Mouse (Mus musculus): ENCODE measurements at regions not wholly inside any gene's neighbourhood (a gene's known extent, or its start where the extent isn't known, plus 50 kb on each side); places are given as distances from the start of the nearest gene placed in this dataset.
A peak's percentile ranks its signal among the peaks of the same experiment; 100 is the strongest.

DNA sequence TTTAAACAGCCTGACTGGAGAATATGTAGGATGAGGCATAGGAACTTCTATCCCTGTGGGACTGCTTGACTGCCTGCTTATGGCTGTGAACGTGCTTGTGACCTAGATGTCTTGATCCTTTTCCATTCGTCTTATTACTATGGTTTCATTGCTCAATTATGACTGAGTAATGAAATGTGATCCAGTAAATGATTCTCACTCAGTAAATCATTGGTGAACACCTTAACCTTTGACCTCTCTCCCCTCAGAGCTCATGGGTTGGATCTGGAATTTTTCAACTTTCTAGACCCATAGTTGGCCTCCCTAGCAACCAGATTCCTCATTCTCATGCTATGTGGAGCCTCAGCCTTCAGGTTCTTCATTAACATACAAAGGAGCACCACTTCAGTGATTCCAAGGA lies 634.6 kb upstream of the Fam160b2 start:
- intact Hi-C loops (cut with DNase I) = no loop called here

DNA sequence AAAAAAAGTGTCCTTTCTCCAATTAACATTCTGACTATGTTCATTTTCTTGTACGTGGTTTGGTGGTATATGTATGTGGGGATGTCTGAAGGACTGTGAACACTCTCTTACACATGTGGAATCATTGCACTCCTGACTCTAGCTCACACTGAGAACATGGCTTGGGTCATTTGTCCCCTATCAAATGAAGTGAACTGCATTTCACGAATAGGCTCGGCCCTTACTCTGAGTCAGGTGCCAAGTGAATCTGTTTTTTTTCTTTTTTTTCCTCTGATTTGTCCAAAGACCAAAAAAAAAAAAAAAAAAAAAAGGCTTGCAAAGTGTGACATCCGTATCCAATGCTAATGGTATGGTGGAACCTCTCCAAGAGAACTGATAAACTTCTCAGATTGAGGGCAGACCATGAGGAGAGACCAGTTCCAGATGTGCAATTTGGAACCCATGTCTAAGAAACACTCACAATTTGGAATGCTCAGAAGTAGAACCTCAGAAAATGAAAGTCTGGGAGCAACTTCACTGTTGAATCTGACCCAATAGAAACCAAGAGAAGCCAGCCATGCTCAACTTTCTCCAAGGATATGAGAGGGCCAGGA lies 631.7 kb upstream of the Fam160b2 start:
- no peak for DNase-seq
- intact Hi-C loops (cut with DNase I) = no loop called here

More for the DNA sequence above, 634.6 kb upstream of the Fam160b2 start:
- no peak for DNase-seq

DNA sequence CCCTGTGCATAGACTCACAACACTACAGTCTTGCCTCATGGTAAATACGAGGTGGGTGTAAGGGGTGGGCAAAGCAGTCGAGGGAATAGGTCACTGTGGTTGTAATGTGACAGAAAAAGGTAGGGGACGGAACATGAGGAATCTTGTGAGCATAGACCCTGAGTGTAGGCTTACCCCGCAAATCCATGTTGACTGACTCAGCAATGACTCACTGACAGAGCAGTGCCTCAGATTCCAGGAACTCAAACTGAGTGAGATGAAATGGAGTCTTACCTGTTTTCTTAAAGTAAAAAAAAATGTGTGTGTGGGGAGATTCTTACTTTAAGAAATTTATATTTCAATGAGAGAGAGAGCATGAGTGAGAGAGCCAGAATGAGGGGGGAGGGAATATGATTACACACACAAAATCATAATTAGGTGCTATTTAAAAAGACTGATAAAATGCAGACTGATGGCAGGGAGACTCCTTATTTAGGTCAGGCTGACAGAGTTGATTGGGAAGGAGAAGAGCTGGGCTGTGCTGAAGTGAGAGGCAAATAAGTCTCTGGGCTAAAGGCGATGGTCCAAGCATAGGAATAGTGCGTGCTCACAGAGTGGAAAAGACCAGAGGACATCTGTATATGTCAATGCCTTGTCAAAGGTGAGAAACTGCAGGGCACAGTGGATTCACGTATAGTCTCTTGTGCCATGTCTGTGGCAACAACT lies 631.0 kb upstream of the Fam160b2 start:
- no peak for DNase-seq
- intact Hi-C loops (cut with DNase I) = no loop called here

DNA sequence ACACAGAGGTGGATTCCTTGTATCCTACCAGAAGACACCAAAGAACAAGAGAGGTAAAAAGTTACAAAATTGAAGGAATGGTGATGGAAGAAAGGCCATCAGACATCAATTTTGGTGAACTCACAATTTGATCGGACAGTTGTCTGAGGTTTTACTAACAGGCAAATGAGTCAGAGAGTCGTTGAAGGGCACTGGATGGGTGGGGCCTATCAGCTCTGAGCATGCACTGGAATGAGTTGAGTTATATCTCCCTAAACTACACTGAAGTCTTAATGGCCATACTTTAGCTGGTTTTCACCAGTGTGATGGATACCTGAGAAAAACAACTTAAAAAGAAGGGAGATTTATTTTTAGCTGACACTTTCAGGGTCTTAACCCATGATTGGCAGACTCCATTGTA lies 630.3 kb upstream of the Fam160b2 start:
- intact Hi-C loops (cut with DNase I) = no loop called here

DNA sequence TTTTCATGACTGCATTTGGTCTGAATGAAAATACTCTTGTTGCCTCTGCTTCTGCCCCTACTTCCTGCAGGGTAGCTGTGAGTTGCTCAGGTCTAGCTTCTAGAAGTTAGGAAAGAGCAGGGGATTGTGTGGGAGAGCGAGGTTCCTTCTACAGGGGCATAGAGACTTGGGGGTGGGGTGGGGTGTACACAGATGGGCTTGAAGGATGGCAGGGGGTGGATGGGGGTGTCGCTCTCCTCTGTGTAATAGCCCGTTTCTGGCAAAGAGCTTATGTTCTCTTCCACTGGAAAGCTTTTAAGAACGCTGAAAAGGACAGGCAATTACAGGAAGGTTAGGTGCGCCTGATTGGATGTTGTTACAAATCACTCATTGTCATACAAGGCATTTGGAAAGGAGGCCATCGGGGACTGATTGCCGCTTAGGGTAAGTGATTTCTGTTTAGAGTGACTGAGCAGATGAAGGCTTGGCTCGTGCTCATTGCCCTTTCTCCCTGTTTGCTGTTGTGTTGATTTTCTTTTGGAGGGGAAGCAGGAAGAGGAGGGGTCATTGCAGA lies 629.3 kb upstream of the Fam160b2 start:
- intact Hi-C loops (cut with DNase I) = no loop called here
- no peak for DNase-seq

More for the DNA sequence above, 630.3 kb upstream of the Fam160b2 start:
- DNase-seq = no peak

DNA sequence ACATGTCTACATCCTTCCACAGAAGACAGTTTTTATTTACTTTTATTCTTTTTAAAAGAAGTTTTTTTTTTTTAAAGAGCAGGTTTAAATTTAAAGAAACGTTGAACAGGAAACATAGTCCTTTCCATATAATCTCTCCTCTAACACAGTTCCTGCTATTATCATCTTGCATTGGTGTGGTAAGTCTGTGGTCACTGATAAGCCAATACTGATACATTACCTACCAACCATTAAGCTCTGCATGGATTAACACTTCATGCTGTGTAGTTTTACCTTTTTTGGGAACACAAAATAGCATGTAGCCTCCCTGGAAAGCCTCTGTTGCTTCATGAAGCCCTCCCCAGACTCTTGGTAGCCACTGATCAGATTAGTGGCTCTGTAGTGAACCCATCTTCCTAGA lies 617.4 kb upstream of the Fam160b2 start:
- no peak for DNase-seq
- intact Hi-C loops (cut with DNase I) = no loop called here

DNA sequence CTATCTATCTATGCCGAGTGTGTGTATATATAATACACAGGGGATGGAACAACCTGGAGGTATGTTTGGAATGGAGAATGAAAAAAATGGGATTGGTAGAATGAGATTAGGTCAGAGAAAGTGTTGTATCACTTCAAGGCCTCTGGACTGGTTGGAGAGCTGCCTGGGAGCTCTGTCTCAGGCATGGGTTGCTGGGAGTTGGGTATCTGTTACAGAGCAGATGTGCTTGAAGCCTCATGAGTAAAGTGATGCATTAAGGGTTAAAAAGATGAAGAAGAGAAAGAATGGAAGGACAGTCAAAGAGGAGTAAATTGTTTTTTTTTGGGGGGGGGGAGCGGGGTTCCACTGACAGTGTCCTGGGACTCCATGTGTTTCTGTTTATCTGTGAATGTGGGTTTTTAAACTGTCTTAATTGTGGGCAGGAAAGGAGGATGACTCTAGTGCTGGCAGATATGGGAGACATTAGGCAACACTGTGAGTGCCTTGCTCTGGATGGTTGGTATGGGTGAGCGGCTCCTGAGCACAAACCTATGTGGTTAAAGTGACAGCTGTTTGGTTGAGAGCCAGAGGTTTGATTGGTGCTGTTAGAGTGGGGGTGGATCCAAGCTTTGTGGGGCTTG lies 611.8 kb upstream of the Fam160b2 start:
- no peak for DNase-seq
- intact Hi-C loops (cut with DNase I) = no loop called here

DNA sequence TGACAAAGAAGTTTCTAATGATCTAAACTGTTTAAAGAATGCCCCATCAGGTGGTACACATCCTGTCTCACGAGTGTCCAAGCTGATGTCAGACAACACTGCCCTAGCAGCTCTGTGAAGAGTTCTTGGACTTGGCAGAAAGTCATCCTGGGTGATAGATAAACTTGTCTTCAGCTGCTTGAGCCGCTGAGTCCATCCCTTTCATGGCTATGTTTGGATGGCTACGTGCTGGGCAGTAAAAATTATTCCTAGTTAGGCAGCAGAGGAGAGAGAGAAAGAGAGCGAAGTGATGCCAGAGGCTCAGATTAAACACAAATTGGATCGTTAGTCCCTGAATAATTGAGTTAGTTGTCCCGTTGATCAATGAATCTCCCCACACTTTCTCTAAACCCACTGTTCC lies 603.8 kb upstream of the Fam160b2 start:
- intact Hi-C loops (cut with DNase I) = no loop called here

DNA sequence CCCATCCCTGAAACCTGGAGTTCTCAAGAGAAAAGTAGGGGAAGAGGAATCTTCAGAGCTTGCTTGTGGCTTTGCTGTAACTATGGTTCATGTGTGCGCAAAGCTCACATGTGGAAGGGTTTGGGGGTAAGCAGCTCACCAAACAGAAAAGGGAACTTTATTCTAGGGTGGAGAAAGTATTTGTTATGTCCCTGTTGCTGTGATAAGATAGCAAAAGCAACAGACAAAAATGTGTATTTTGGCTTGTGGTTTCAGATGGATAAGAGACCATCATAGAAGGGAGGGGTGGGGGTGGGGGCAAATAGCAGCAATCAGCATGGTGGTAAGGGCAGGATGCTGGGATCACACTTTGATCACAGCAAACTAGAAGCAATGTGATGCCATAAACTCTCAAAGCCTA lies 601.3 kb upstream of the Fam160b2 start:
- no peak for DNase-seq
- intact Hi-C loops (cut with DNase I) = no loop called here

More for the DNA sequence above, 603.8 kb upstream of the Fam160b2 start:
- no peak for DNase-seq

DNA sequence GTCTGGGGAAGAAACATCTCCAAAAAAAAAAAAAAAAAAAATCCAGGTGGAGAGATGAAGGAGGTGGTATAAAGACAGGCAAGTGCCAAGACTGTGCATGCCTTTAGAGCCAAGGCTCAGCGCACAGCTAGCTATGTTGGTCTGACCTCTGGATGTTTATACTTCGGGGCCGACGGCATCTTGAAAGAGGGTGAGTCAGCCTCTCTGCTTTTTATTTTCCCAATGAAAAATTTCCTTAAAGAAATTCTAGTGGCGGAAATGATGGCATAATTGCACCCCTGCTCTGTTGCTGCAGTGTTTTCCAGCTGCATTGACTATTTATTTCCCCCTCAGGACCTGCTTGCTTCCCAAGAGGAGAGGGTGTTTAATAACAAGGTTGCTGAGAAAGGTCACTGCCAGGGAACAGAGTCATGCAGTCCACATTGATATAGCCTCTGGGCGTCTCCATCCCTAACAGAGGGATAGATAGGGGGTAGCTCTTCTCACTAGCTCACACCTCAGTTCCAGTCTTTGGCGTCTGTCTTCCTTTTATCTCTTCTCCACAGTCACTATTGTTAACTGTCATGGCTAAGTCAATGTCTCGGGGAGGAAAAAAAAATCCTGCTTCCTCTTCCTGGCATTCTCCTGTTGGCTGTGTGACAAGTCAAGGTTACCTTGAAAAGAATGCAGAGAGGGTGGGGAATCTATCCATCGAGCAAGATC lies 599.7 kb upstream of the Fam160b2 start:
- DNase-seq = no peak
- intact Hi-C loops (cut with DNase I) = no loop called here

DNA sequence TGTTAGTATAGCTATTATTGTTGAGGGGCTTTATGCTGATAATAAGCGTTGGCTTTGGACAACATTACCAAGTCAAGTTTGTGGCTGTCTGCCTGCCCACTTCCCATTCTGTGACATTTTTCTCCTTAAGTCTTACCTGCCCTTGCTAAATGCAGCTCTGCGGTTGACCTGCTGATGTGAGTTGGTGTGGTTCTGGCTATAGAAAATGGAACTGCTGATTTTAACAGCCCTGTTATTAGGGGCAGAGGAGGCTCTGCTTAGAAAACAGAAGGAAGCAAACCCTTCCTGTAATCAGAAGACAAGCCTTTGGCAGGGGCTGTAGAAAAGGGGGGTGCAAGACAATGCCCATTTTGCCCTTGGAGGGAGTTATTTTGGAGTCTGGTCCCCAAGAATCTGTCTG lies 594.6 kb upstream of the Fam160b2 start:
- no peak for DNase-seq
- intact Hi-C loops (cut with DNase I) = no loop called here

DNA sequence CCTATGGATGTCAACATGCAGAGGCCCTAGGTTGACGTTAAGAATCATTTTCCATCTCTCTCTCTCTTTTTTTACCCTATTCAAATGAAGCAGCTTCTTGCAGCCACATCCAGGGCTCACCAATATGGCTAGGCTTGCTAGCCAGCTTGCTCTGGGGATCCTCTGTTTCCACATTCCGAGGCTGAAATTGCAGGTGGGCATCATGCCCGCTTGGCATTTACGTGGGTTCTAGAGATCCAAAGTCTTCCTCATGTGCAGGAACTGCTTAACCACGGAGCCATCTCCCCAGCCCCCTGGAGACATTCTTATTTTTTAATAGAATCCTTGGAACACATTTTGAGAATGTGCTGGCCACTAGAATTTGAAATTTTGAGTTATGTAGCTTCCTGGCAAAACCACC lies 592.9 kb upstream of the Fam160b2 start:
- DNase-seq = peak; percentile 4
- intact Hi-C loops (cut with DNase I) = no loop called here

DNA sequence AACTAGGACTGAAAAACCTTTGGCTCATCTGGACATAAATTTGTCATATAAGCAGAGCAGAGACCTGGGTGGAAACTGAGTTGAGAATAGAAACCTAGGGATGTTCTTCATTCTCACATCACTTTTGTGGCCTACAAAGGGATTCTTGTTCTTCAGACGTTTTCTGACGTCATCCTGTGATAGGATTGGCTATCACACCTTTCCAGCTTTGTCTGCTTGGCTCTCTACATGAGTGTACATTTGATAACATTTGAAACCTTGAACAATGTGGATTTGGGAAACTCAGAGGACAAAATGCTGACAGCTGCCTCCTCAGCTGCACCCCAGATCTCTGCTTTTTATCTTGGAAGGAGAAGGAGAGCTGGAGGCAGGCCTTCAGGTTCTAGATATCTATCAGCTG lies 589.7 kb upstream of the Fam160b2 start:
- no peak for DNase-seq
- intact Hi-C loops (cut with DNase I) = no loop called here

DNA sequence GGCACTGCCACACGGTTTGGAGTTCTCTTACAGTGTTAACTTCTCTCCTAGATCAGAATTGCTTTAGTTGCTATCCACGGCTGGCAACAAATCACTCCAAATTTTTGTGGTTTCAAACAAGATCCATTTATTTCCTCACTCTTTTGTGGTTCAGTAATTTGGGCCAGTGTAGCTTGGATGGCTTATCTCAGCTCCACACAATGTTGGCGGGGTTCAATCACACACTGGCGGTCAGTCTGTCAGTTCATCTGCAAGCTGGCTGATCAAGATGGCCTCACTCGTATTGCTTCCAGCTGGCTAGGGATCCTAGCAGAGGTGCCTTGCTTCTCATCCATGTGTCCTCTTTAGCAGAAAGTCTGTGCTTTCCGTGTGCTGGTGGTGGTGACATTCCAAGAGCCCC lies 577.7 kb upstream of the Fam160b2 start:
- DNase-seq = no peak
- intact Hi-C loops (cut with DNase I) = no loop called here

DNA sequence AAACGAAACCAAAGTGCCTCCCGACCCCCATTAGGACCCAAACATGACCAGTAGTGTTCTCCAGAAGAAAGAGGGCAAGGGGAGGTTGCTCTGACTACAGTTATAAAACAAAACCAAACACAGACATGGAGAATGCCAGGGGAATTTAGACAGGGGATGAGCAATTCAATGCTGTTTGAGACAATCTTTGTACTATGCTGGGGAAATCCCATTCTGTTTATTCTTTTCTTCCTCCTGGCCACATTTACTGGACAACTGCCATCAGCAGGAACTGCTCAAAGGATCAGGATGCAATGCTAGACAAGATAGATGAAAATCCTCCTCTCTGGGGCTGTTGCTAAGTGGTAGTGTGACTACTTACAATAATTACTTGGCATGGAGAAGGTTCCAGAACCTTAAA lies 574.5 kb upstream of the Fam160b2 start:
- no peak for DNase-seq
- intact Hi-C loops (cut with DNase I) = no loop called here

DNA sequence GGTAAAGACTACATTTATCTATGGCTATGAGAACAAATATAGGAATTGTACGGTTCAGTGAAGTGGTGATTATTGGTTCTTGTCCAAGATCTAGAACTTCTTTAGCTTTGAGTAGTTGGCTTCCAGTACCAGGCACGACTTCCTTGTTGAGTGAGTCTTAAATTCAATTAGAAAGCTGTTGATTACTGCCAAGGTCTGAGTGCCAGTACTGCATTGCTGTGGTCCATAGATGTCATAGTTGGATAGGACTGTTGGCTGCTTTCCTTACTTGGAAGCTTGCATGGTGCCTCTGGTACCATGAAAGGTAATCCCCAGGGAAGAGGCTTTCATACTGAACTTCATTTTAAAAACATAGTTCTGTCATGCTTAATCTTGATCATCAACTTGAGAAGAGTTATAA lies 559.9 kb upstream of the Fam160b2 start:
- no peak for DNase-seq
- intact Hi-C loops (cut with DNase I) = no loop called here

DNA sequence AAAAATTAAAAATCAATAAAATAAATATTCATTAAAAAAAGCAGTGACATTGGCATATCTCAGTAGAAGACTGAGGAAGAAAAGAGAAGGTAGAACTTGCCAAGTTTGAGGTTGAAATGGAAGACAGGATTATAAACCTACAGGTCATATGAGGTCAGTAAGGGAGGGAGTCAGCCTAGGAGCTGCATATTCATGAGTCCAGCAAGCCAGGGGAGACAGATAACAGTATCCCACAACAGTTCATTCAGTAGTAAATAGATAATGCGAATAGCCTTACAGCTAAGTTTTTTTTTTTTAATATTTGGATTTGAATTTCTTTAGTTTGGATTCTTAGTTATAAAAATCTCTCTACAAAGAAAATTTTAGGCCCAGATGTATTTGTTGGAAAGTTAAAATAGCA lies 542.8 kb upstream of the Fam160b2 start:
- intact Hi-C loops (cut with DNase I) = no loop called here

DNA sequence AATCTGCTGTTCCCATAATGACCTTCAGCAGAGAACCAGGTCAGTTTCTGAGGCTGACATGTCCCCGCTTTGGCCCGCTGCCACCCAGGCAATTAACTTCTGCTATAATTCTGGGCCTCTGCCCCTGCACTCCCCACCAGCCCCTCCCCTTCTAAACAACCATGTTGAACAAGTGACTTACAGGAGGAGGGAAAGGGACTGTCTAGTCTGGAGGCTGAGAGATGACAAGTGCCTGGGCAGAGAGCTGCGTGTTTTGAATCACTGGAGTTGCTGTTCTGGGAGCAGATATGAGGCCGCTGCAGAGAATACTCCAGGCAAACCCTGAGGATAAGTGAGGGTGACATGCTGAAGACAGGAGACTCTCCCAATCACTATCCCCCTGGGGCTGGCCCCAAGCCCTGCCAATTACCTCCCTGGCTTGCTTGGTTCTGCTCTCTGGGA lies 530.2 kb upstream of the Fam160b2 start:
- peak; percentile 62 for DNase-seq
- intact Hi-C loops (cut with DNase I) = no loop called here

More for the DNA sequence above, 542.8 kb upstream of the Fam160b2 start:
- DNase-seq = no peak

DNA sequence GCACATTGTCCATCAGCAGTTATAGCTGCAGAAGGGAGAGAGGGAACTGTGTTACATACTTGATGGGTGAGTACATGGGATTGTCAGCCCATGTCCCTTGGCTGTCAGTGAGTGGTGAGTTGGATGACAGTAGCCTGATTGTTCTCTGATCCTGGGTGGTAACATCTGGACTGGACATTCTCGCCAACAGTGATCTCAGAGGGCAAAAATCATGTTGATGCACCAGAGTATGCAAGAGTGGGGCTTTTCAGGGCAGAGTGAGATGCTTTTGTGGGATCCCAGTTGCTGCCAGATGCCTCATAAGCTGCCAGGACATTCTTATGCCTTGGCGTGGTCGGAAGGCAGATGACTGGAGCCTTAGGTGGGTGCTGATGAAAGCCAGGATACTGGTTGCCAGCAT lies 528.9 kb upstream of the Fam160b2 start:
- intact Hi-C loops (cut with DNase I) = no loop called here
- peak; percentile 13 for DNase-seq

DNA sequence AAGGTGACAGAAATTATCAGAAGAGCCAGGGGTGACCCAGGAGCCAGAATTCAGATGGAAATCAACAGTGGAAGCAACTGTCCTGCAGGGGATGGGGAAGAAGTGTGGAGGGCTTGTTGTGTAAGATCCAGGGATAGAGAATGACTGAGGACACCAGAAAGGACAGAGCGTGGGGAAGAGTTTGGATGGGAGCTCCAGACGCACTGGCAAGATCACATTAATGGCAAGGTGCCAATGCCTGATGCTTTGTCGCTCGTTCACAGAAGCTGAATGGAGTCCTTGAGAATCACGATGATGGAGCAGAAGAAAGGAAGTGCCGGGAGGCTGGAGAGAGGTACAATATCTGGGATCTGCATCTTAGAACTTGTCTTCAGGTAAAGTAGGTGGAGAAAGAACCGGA lies 519.0 kb upstream of the Fam160b2 start:
- peak; percentile 59 for DNase-seq
- intact Hi-C loops (cut with DNase I) = no loop called here

DNA sequence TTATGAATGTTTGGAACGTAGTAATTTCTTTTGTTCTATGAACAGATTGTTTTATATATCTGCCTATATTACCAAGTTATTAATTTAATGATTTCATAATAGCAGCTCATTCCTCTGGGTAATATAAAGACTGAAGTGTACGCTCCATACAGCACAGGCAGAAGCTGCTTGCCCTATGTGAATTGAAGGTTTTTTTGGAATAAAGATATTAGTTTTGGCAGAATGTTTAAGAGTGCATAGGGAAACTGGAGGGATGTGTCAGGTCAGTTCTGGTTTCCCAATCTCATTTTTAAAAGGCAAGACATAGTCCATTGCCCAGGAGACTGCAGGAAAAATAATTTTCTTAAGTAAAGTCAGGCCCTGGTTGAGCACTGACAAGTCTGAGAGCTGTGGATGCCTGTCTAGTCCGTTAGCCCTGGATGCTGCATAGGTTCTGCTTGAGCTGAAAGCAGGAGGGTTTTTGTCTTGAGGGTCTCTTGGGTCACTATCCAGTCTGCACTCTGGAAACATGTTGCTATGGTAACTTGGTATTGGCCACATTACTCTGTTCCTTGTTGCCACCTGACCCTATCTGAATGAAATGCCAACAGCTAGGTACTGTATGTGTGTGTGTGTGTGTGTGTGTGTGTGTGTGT lies 516.3 kb upstream of the Fam160b2 start:
- intact Hi-C loops (cut with DNase I) = no loop called here

More for the DNA sequence above, 516.3 kb upstream of the Fam160b2 start:
- DNase-seq = no peak

All from left cerebral cortex, postnatal 4 days (tissue).